Mouse (Mus musculus) CH12.LX (cell line): ENCODE measurements at regions not wholly inside any gene's neighbourhood (a gene's known extent, or its start where the extent isn't known, plus 50 kb on each side); places are given as distances from the start of the nearest gene placed in this dataset.

ENCODE experiments used
- DNase-seq: peaks from one replicate; pipeline ENCODE4 v3.0.0-alpha.2; 2013; ENCODE audit errors: extremely low read depth
- H3K27ac ChIP-seq: 2 replicates; pipeline ENCODE4 v1.5.1; 2012; ENCODE audit warnings: low read depth, mild to moderate bottlenecking, control low read depth, moderate library complexity; ENCODE audit not compliant: insufficient read depth
- H3K27me3 ChIP-seq: replicated peaks from 2 replicates; pipeline ENCODE3; 2012; ENCODE audit warnings: inconsistent platforms
- H3K36me3 ChIP-seq, 2 experiments: replicated peaks in 1 of 2; 2 replicates each; pipeline versions ENCODE3 to v1.6.1; 2012; ENCODE audit warnings: inconsistent platforms in 1 of 2, low read length in 1 of 2, mild to moderate bottlenecking in 1 of 2, mixed read lengths in 1 of 2, moderate library complexity in 1 of 2; ENCODE audit not compliant: control insufficient read depth in 1 of 2, insufficient read depth in 1 of 2
- H3K4me1 ChIP-seq, 2 experiments: 2 replicates each; pipeline ENCODE4 v1.6.1; 2012; ENCODE audit warnings: inconsistent platforms in 1 of 2, moderate library complexity in 1 of 2; ENCODE audit not compliant: insufficient read depth in 2 of 2, control insufficient read depth in 1 of 2
- H3K4me2 ChIP-seq: 2 replicates; pipeline ENCODE4 v1.6.1; 2012; ENCODE audit warnings: low read depth, mild to moderate bottlenecking, control low read depth; ENCODE audit not compliant: poor library complexity, insufficient read depth, severe bottlenecking
- H3K4me3 ChIP-seq, 3 experiments: fragments of 150-350 bp in 1 of 3; sonication (generic) in 1 of 3; replicated peaks in 1 of 3; 2 replicates each; pipeline versions ENCODE3 to v1.5.1; 2011 to 2012; ENCODE audit warnings: low read depth in 2 of 3, low read length in 2 of 3, mild to moderate bottlenecking in 2 of 3, moderate library complexity in 2 of 3, control low read depth in 1 of 3, improper control_type of control experiment in 1 of 3, inconsistent platforms in 1 of 3, mixed read lengths in 1 of 3; ENCODE audit not compliant: poor library complexity in 1 of 3
- H3K79me2 ChIP-seq: replicated peaks from 2 replicates; pipeline ENCODE4 v1.6.1; 2012; ENCODE audit warnings: mild to moderate bottlenecking, moderate library complexity; ENCODE audit not compliant: control insufficient read depth, poor library complexity, insufficient read depth, severe bottlenecking; ENCODE audit errors: extremely low read depth
- H3K9ac ChIP-seq: 2 replicates; pipeline ENCODE4 v1.6.1; 2012; ENCODE audit warnings: low read depth, mild to moderate bottlenecking, control low read depth, moderate library complexity; ENCODE audit not compliant: insufficient read depth
- H3K9me3 ChIP-seq: replicated peaks from 2 replicates; pipeline ENCODE3; 2012; ENCODE audit warnings: low read length, inconsistent platforms, mixed read lengths
- BHLHE40 ChIP-seq: IDR thresholded peaks from 2 replicates; pipeline ENCODE4 v1.6.1; 2011; ENCODE audit warnings: mild to moderate bottlenecking, low read depth, low read length, improper control_type of control experiment
- CHD1 ChIP-seq: IDR thresholded peaks from 2 replicates; pipeline ENCODE4 v1.6.1; 2012; ENCODE audit warnings: low read depth, low read length, improper control_type of control experiment, inconsistent platforms
- CTCF ChIP-seq, 2 experiments: IDR thresholded peaks in 1 of 2; conservative IDR thresholded peaks in 1 of 2; 2 replicates each; pipeline ENCODE4 v1.5.1; 2011 to 2012; ENCODE audit warnings: low read depth in 2 of 2, low read length in 2 of 2, improper control_type of control experiment in 1 of 2, inconsistent platforms in 1 of 2, mild to moderate bottlenecking in 1 of 2, moderate library complexity in 1 of 2
- ELF1 ChIP-seq: IDR thresholded peaks from 2 replicates; pipeline ENCODE4 v1.6.1; 2014; ENCODE audit warnings: low read depth, mild to moderate bottlenecking, inconsistent platforms, low read length, improper control_type of control experiment
- ETS1 ChIP-seq: conservative IDR thresholded peaks from 2 replicates; pipeline ENCODE4 v1.6.1; 2012; ENCODE audit warnings: low read depth, mild to moderate bottlenecking, inconsistent platforms, low read length, improper control_type of control experiment, moderate library complexity
- GABPA ChIP-seq: IDR thresholded peaks from 2 replicates; pipeline ENCODE4 v1.6.1; 2012; ENCODE audit warnings: low read depth, low read length, improper control_type of control experiment, inconsistent platforms; ENCODE audit not compliant: insufficient replicate concordance
- HCFC1 ChIP-seq: IDR thresholded peaks from 2 replicates; pipeline ENCODE4 v1.6.1; 2012; ENCODE audit warnings: low read depth, mild to moderate bottlenecking, inconsistent platforms, low read length, improper control_type of control experiment
- IRF4 ChIP-seq: IDR thresholded peaks from 2 replicates; pipeline ENCODE4 v1.6.1; 2014; ENCODE audit warnings: low read depth, mild to moderate bottlenecking, inconsistent platforms, low read length, improper control_type of control experiment
- JUN ChIP-seq: IDR thresholded peaks from 2 replicates; pipeline ENCODE4 v1.6.1; 2011; ENCODE audit warnings: low read depth, mild to moderate bottlenecking, low read length, improper control_type of control experiment, moderate library complexity; ENCODE audit not compliant: insufficient read depth
- JUND ChIP-seq: conservative IDR thresholded peaks from 2 replicates; pipeline ENCODE4 v1.6.1; 2011; ENCODE audit warnings: low read depth, low read length, improper control_type of control experiment
- MAFK ChIP-seq: IDR thresholded peaks from 2 replicates; pipeline ENCODE4 v1.6.1; 2011; ENCODE audit warnings: low read length, improper control_type of control experiment; ENCODE audit not compliant: insufficient replicate concordance
- MAX ChIP-seq: IDR thresholded peaks from 2 replicates; pipeline ENCODE4 v1.6.1; 2011; ENCODE audit warnings: low read length, improper control_type of control experiment
- MAZ ChIP-seq: IDR thresholded peaks from 2 replicates; pipeline ENCODE4 v1.6.1; 2012; ENCODE audit warnings: low read depth, mild to moderate bottlenecking, inconsistent platforms, low read length, improper control_type of control experiment, moderate library complexity
- MXI1 ChIP-seq: IDR thresholded peaks from 2 replicates; pipeline ENCODE4 v1.6.1; 2011; ENCODE audit warnings: mild to moderate bottlenecking, low read depth, low read length, improper control_type of control experiment
- MYC ChIP-seq: IDR thresholded peaks from 2 replicates; pipeline ENCODE4 v1.6.1; 2011; ENCODE audit warnings: low read depth, mild to moderate bottlenecking, improper control_type of control experiment, low read length
- POLR2A ChIP-seq: IDR thresholded peaks from 2 replicates; pipeline ENCODE4 v1.6.1; 2011; ENCODE audit warnings: low read depth, mild to moderate bottlenecking, improper control_type of control experiment, low read length
- RCOR1 ChIP-seq: conservative IDR thresholded peaks from 2 replicates; pipeline ENCODE4 v1.6.1; 2012; ENCODE audit warnings: low read depth, mild to moderate bottlenecking, inconsistent platforms, low read length, improper control_type of control experiment
- SIN3A ChIP-seq: IDR thresholded peaks from 2 replicates; pipeline ENCODE4 v1.6.1; 2012; ENCODE audit warnings: low read length, improper control_type of control experiment, inconsistent platforms
- SMC3 ChIP-seq: IDR thresholded peaks from 2 replicates; pipeline ENCODE4 v1.6.1; 2011; ENCODE audit warnings: low read depth, low read length, improper control_type of control experiment
- TBP ChIP-seq: conservative IDR thresholded peaks from 2 replicates; pipeline ENCODE4 v1.6.1; 2011; ENCODE audit warnings: low read depth, low read length, improper control_type of control experiment
- TCF12 ChIP-seq: IDR thresholded peaks from 2 replicates; pipeline ENCODE4 v1.6.1; 2014; ENCODE audit warnings: low read depth, mild to moderate bottlenecking, inconsistent platforms, low read length, improper control_type of control experiment
- UBTF ChIP-seq: IDR thresholded peaks from 2 replicates; pipeline ENCODE4 v1.6.1; 2012; ENCODE audit warnings: low read depth, mild to moderate bottlenecking, inconsistent platforms, low read length, improper control_type of control experiment, moderate library complexity
- USF1 ChIP-seq: IDR thresholded peaks from 2 replicates; pipeline ENCODE4 v1.6.1; 2014; ENCODE audit warnings: low read depth, mild to moderate bottlenecking, inconsistent platforms, low read length, improper control_type of control experiment
- USF2 ChIP-seq: conservative IDR thresholded peaks from 2 replicates; pipeline ENCODE4 v1.6.1; 2011; ENCODE audit warnings: low read depth, low read length, improper control_type of control experiment
- ZKSCAN1 ChIP-seq: IDR thresholded peaks from 2 replicates; pipeline ENCODE4 v1.6.1; 2012; ENCODE audit warnings: low read depth, inconsistent platforms, low read length, improper control_type of control experiment, borderline replicate concordance
- ZMIZ1 ChIP-seq: IDR thresholded peaks from 2 replicates; pipeline ENCODE4 v1.6.1; 2012; ENCODE audit warnings: low read depth, mild to moderate bottlenecking, inconsistent platforms, low read length, improper control_type of control experiment
- dilution Hi-C: fragments of 300-500 bp; cut with MboI; formaldehyde crosslinking; loops from 2 replicates; pipeline ENCODE4 v1.14.3; 2020; ENCODE audit warnings: low sequenced_read_pairs; ENCODE audit not compliant: extremely low pct_unique_long_range_greater_than_20kb, extremely low pct_ligation_motif_present
- in situ Hi-C: fragments of 300-500 bp; cut with MboI; formaldehyde crosslinking; loops from 3 replicates; pipeline ENCODE4 v1.14.3; 2019; ENCODE audit warnings: low sequenced_read_pairs, low pct_ligation_motif_present, low pct_unique_long_range_greater_than_20kb, mixed read lengths

- dilution Hi-C loops = no loop called here
- Histone ChIP-seq H3K27me3 (peaks cover 6% of the 10 kb centered on the region), H3K27ac (no peak overlapping the region), H3K4me2 (no peak overlapping the region), H3K4me3 (no peak overlapping the region), H3K9me3 (no peaks in the 10 kb centered on the region), H3K4me1 (no peaks in the 10 kb centered on the region), H3K36me3 (no peaks in the 10 kb centered on the region), H3K79me2 (no peaks in the 10 kb centered on the region), H3K9ac (no peak overlapping the region)
- DNase-seq = no peak
- in situ Hi-C loops = no loop called here
- TF ChIP-seq ETS1 (no peak), CHD1 (no peak)
Observed at GRCm38 (mm10) chr16:24247291-24247690, 146.0 kb upstream of the Lpp start.

- H3K4me3 ChIP-seq = no peak overlapping the region
- dilution Hi-C loops (no loop called here), in situ Hi-C loops (no loop called here)
Observed at GRCm38 (mm10) chr16:24238075-24238555, 155.2 kb upstream of the Lpp start.

GRCm38 (mm10) chr16:24237425-24237824 is 155.9 kb upstream of the Lpp start:
- in situ Hi-C loops = no loop called here
- H3K27me3 ChIP-seq = peaks cover 5% of the 10 kb centered on the region
- H3K36me3 ChIP-seq = no peaks in the 10 kb centered on the region
- 0 out of 4 replicates have a peak, but pooled peaks cover 0 to 2% of the 10 kb centered on the region in 2 experiments for H3K4me1 ChIP-seq
- no peaks in the 10 kb centered on the region for H3K9me3 ChIP-seq
- no peak for DNase-seq
- dilution Hi-C loops = no loop called here
- H3K4me2 ChIP-seq = no peak overlapping the region
- H3K9ac ChIP-seq = no peak overlapping the region
- no peaks in the 10 kb centered on the region for H3K79me2 ChIP-seq
- H3K27ac ChIP-seq = no peak overlapping the region
- no peak for TF ChIP-seq UBTF
- no peak for TF ChIP-seq MAZ
- TF ChIP-seq TBP = no peak
- no peak for TF ChIP-seq ETS1
- TF ChIP-seq ZMIZ1 = no peak
- no peak for TF ChIP-seq MAX
- TF ChIP-seq SMC3 = no peak
- no peak for TF ChIP-seq RCOR1
- no peak for TF ChIP-seq JUN
- TF ChIP-seq GABPA = no peak
- no peak for TF ChIP-seq POLR2A
- no peak for TF ChIP-seq MYC
- TF ChIP-seq HCFC1 = no peak
- H3K4me3 ChIP-seq = no peak overlapping the region

More at GRCm38 (mm10) chr16:24238075-24238555, 155.2 kb upstream of the Lpp start:
- Histone ChIP-seq H3K36me3 (no peaks in the 10 kb centered on the region), H3K27me3 (peaks cover 5% of the 10 kb centered on the region), H3K9me3 (no peaks in the 10 kb centered on the region), H3K4me1 (0 out of 4 replicates have a peak, but pooled peaks cover 0 to 2% of the 10 kb centered on the region in 2 experiments), H3K9ac (no peak overlapping the region), H3K4me2 (no peak overlapping the region), H3K79me2 (no peaks in the 10 kb centered on the region)
- DNase-seq = no peak
- TF ChIP-seq MAX = no peak
- no peak for TF ChIP-seq ETS1
- TF ChIP-seq ELF1 = no peak
- TF ChIP-seq USF2 = no peak
- no peak for TF ChIP-seq MXI1
- TF ChIP-seq UBTF = no peak
- no peak for TF ChIP-seq MAFK
- TF ChIP-seq SIN3A = no peak
- no peak for TF ChIP-seq POLR2A
- TF ChIP-seq RCOR1 = no peak
- TF ChIP-seq CTCF (conservative IDR thresholded peaks at IDR 0.05 in 1 of 2, IDR thresholded peaks at IDR 0.05 in 1 of 2; ENCODE audit: low read depth in 2 of 2, low read length in 2 of 2) = no peak
- TF ChIP-seq USF1 = no peak
- TF ChIP-seq BHLHE40 = no peak
- TF ChIP-seq SMC3 = no peak
- no peak for TF ChIP-seq MAZ
- no peak for TF ChIP-seq TCF12
- TF ChIP-seq ZMIZ1 = no peak
- TF ChIP-seq JUND = no peak
- no peak for TF ChIP-seq IRF4
- no peak for TF ChIP-seq ZKSCAN1
- TF ChIP-seq, all 38 proteins: peak for 0
- no peak overlapping the region for H3K27ac ChIP-seq
